Mouse (Mus musculus): ENCODE measurements around the gene Cdca7.

Gene Cdca7

GRCm38 (mm10) chr2:72493039-72493438 lies 17.1 kb downstream of the Cdca7 start:
- no peak for DNase-seq (ENCODE audit: low spot score)

- no peak for DNase-seq (ENCODE audit: low spot score)
Measured at GRCm38 (mm10) chr2:72499074-72499721, 23.2 kb downstream of the Cdca7 start.

- no peak for DNase-seq (ENCODE audit: low spot score)
Measured at GRCm38 (mm10) chr2:72499782-72500411, 23.9 kb downstream of the Cdca7 start.

GRCm38 (mm10) chr2:72502041-72502813 lies 26.3 kb downstream of the Cdca7 start:
- DNase-seq (ENCODE audit: low spot score) = peak; percentile 26

GRCm38 (mm10) chr2:72503646-72504045 lies 27.7 kb downstream of the Cdca7 start:
- no peak for DNase-seq (ENCODE audit: low spot score)

- DNase-seq (ENCODE audit: low spot score) = no peak
Measured at GRCm38 (mm10) chr2:72507855-72508635, 32.1 kb downstream of the Cdca7 start.

GRCm38 (mm10) chr2:72508891-72509290 lies 32.9 kb downstream of the Cdca7 start:
- no peak for DNase-seq (ENCODE audit: low spot score)

- DNase-seq (ENCODE audit: low spot score) = no peak
Measured at GRCm38 (mm10) chr2:72515526-72515925, 39.6 kb downstream of the Cdca7 start.

GRCm38 (mm10) chr2:72515971-72516719 lies 40.2 kb downstream of the Cdca7 start:
- peak; percentile 83 for DNase-seq (ENCODE audit: low spot score)

GRCm38 (mm10) chr2:72516720-72517089 lies 40.7 kb downstream of the Cdca7 start:
- DNase-seq (ENCODE audit: low spot score) = no peak

GRCm38 (mm10) chr2:72524022-72524421 lies 48.1 kb downstream of the Cdca7 start:
- DNase-seq (ENCODE audit: low spot score) = no peak

GRCm38 (mm10) chr2:72525556-72525955 lies 49.6 kb downstream of the Cdca7 start:
- no peak for DNase-seq (ENCODE audit: low spot score)

DNA sequence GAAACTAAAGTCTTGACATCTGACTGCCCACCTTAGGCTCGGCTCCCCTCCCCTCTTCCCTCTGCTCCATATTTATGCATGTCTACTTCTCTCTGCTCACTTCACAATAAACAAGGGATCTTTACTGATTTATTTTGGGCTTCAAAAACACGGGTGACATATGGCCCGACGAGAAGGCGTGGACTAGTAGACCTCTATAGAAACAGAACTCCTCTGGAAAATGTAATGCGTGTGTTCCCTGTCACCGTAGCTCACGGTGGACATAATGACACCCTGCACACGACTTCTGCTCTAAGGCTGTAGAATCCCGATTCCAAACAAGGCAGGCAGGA lies 53.0 kb downstream of the Cdca7 start:
- DNase-seq (ENCODE audit: low spot score) = no peak

DNA sequence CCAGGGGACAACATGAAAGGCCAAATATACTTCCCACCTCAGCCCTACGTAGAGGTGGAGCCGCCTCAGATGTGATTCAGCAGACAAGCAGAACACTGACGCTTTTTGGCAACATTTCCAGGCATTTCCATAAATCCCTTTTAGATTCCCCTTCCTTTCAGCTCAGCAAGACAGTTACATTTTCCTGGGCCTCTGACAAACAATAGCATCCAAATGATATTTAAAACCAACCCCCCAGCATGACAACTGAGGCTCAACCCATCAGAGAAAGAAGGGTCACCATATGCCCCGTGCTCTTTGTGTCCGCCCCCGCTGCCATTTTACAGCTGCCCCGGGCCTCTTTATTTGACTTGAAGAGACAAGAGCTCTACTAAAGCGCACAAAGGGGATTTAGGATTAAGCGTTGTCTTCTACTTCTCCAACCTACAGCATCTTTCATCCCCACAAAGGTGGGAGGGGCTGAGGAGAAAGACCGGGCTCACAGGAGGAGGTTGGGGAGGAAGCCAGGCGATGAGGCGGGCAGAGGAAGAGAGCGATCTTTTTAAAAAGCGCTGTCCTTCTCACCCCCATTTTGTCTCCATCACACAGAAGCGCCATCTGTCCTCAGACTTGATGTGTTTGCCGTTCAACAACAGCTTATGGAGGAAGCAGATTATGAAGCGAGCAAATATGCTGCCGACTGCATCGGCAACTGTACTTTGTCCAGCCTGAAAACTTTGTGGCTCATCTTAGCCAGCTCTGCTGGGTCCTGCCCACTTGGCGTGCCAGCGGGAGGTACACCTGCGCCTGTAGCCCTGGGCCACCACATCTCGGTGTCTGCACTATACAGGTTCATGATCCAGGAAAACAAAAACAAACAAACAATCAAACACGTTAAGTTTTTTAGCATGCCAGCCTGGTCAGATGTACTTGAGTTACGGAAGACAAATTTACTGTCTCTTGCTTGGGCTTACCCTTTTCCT lies 53.7 kb downstream of the Cdca7 start:
- DNase-seq (ENCODE audit: low spot score) = no peak

- DNase-seq (ENCODE audit: low spot score) = no peak
Measured at GRCm38 (mm10) chr2:72535889-72536288, 59.9 kb downstream of the Cdca7 start.

Data from urinary bladder, postnatal 14 days (tissue).